Mouse (Mus musculus) ES-E14 (cell line): ENCODE measurements around the gene Anks3. TPM values are rescaled to one million over a fixed set of nuclear protein-coding genes. Genes with fewer than 3 reads are reported as not detected.

Source experiments
- DNase-seq: peaks from one replicate; pipeline ENCODE4 v3.0.0-alpha.2; 2013; ENCODE audit warnings: low read depth, low spot score
- H3K27ac ChIP-seq: 2 replicates; pipeline ENCODE4 v1.5.1; 2012; ENCODE audit warnings: low read depth, mild to moderate bottlenecking, low read length, moderate library complexity, mixed read lengths; ENCODE audit not compliant: poor library complexity, insufficient read depth, severe bottlenecking
- H3K36me3 ChIP-seq: 2 replicates; pipeline ENCODE4 v1.6.1; 2012; ENCODE audit warnings: mild to moderate bottlenecking, low read length, moderate library complexity, mixed read lengths; ENCODE audit not compliant: control insufficient read depth, poor library complexity, insufficient read depth, severe bottlenecking
- H3K4me1 ChIP-seq, 2 experiments: fragments of 150-350 bp in 1 of 2; sonication (generic) in 1 of 2; 2 replicates each; pipeline ENCODE4 v1.6.1; 2012; ENCODE audit warnings: low read length in 2 of 2, mild to moderate bottlenecking in 1 of 2, mixed read lengths in 1 of 2; ENCODE audit not compliant: control insufficient read depth in 2 of 2, insufficient read depth in 2 of 2, poor library complexity in 1 of 2
- H3K4me3 ChIP-seq, 2 experiments: fragments of 150-350 bp in 1 of 2; sonication (generic) in 1 of 2; 2 replicates each; pipeline ENCODE4 v1.5.1; 2012; ENCODE audit warnings: low read length in 2 of 2, low read depth in 1 of 2, mild to moderate bottlenecking in 1 of 2, mixed read lengths in 1 of 2; ENCODE audit not compliant: insufficient read depth in 1 of 2, poor library complexity in 1 of 2, severe bottlenecking in 1 of 2
- H3K9ac ChIP-seq: 2 replicates; pipeline ENCODE4 v1.6.1; 2012; ENCODE audit warnings: low read depth, mild to moderate bottlenecking, low read length, mixed read lengths; ENCODE audit not compliant: poor library complexity, insufficient read depth, severe bottlenecking
- H3K9me3 ChIP-seq: fragments of 150-350 bp; sonication (generic); 2 replicates; pipeline ENCODE4 v1.6.1; 2012; ENCODE audit warnings: low read depth, mild to moderate bottlenecking, low read length; ENCODE audit not compliant: control insufficient read depth, insufficient read depth
- CHD2 ChIP-seq: IDR thresholded peaks from 2 replicates; pipeline ENCODE4 v1.6.1; 2014; ENCODE audit warnings: mild to moderate bottlenecking, low read depth, low read length, inconsistent platforms
- HCFC1 ChIP-seq: IDR thresholded peaks from 2 replicates; pipeline ENCODE4 v1.6.1; 2012; ENCODE audit warnings: low read length, inconsistent platforms, borderline replicate concordance; ENCODE audit not compliant: insufficient read depth
- MAFK ChIP-seq: IDR thresholded peaks from 2 replicates; pipeline ENCODE4 v1.6.1; 2014; ENCODE audit warnings: mild to moderate bottlenecking, low read depth, low read length, inconsistent platforms; ENCODE audit not compliant: insufficient read depth
- ZC3H11A ChIP-seq: IDR thresholded peaks from 2 replicates; pipeline ENCODE4 v1.6.1; 2012; ENCODE audit warnings: low read depth, mild to moderate bottlenecking, inconsistent platforms, low read length, borderline replicate concordance
- ZNF384 ChIP-seq: IDR thresholded peaks from 2 replicates; pipeline ENCODE4 v1.6.1; 2012; ENCODE audit warnings: low read depth, low read length, inconsistent platforms
- in situ Hi-C, 2 experiments: fragments of 600-800 bp; cut with MboI; formaldehyde crosslinking; loops; one replicate each; pipeline ENCODE4 v1.15.1; 2025; ENCODE audit warnings: low sequenced_read_pairs in 2 of 2, inconsistent platforms in 1 of 2; ENCODE audit not compliant: unreplicated experiment in 2 of 2
- total RNA-seq: library from RNA; depleted of rRNA; stranded (reverse); fragments of 300-350 nt; gene quantifications from 2 replicates; pipeline ENCODE4 v1.2.3, GENCODE M21; 2012

Anks3 gene
- total RNA-seq, 1 experiment: 34.9 TPM

DNA sequence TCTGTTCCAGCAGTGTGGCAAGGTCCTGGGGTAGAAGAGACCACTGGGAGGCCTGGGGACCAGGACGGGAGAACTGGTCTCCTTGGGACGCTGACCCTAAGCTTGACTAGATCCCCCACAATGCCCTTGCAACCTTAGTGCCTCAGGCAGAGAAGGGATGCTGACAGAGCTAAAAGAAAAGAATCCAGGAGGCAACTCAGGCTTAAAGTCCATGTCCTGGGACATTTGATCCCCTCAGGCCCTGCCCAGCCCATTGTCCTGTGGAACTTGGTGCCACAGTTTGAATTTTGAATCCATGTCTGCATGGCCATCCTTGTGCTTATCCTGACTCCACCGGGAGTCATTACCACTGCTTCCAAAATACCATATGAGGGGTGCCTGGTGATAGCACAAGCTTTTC, 17.9 kb downstream of the Anks3 start:
- DNase-seq: no peak
- Histone ChIP-seq H3K27ac (no peak overlapping the region), H3K36me3 (peaks cover 38% of the 10 kb centered on the region), H3K4me3 (no peak overlapping the region), H3K9ac (no peak overlapping the region), H3K9me3 (no peaks in the 10 kb centered on the region), H3K4me1 (no peaks in the 10 kb centered on the region; a peak in 1 of 4 replicates)
- in situ Hi-C loops: no loop called here
- TF ChIP-seq ZC3H11A (no peak), ZNF384 (no peak), MAFK (no peak)

DNA sequence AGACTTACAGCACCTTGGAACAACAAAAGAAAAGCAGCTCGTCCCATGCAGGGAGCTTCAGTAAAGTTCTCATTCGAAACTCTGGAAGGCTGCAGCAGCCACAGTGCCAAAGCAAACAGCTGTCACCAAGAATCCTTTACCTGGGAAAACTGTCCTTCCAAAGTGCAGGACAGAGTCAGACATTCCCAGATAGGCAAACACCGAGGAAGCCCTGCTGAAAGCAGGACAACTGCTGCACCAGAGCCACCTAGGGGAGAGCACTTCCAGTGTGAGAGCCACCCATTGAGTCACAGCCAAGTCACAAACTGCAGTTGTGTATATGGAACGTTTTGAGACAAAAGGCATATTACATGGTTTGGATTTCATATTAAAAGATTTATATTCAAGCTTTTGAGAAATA, 18.6 kb downstream of the Anks3 start:
- no peak overlapping the region for H3K9ac ChIP-seq
- no peak for DNase-seq
- no peak for TF ChIP-seq ZC3H11A
- TF ChIP-seq MAFK: no peak
- no peak for TF ChIP-seq HCFC1
- no peak for TF ChIP-seq CHD2
- no peak for TF ChIP-seq ZNF384
- no peaks in the 10 kb centered on the region for H3K9me3 ChIP-seq
- H3K27ac ChIP-seq: no peak overlapping the region
- in situ Hi-C loops: no loop called here
- H3K4me1 ChIP-seq: no peaks in the 10 kb centered on the region; a peak in 1 of 4 replicates
- H3K4me3 ChIP-seq: no peak overlapping the region
- H3K36me3 ChIP-seq: peaks cover 40% of the 10 kb centered on the region

DNA sequence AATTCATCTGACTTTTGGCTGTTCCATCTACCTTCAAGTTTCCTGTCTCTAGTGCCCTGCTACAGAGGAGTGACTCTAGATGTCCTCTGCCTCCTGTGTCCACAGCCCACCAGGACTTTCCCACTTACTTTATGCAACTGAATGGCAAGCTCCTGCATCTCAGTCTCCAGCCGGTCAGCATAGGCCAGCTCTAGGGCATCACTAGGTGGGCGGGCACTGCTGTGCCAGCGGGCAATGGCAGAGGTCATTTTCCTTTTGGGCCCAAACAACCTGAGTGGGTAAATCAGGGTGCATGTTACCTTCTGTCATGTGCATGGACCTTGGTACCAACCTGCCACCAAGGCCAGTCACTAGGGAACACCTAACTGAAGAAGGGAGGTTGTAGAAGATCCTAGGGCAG, 20.6 kb downstream of the Anks3 start:
- in situ Hi-C loops: no loop called here
- no peak overlapping the region for H3K4me3 ChIP-seq
- no peak for TF ChIP-seq CHD2
- TF ChIP-seq HCFC1: no peak
- no peak for TF ChIP-seq MAFK
- TF ChIP-seq ZNF384: no peak
- no peak for TF ChIP-seq ZC3H11A
- H3K9me3 ChIP-seq: no peaks in the 10 kb centered on the region
- H3K9ac ChIP-seq: no peak overlapping the region
- no peak for DNase-seq
- H3K4me1 ChIP-seq: peaks cover 4% of the 10 kb centered on the region in 2 experiments; a peak in 3 of 4 replicates
- peaks cover 40% of the 10 kb centered on the region for H3K36me3 ChIP-seq
- H3K27ac ChIP-seq: no peak overlapping the region

DNA sequence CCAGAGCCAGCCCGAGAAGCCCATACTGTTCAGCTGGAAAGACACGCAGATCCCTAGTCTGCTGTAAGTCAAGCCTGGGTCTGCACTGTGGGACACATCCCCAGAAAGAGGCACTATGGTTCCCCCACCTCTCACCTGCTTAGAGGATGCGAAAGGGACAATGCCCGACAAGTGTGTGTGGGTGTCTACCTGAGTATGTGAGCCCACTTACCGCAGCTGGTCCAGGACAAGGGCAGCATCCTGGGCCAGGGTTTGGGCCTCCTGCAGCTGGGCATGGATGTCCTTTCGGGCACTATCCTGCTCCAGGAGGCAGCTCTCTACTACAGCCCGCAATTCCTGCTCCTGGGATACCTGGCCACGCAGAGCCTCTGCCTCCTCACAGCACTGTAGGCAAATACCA, 21.1 kb downstream of the Anks3 start:
- H3K4me1 ChIP-seq: peaks cover 4% of the 10 kb centered on the region in 2 experiments; a peak in 3 of 4 replicates
- peaks cover 36% of the 10 kb centered on the region for H3K36me3 ChIP-seq
- in situ Hi-C loops: no loop called here
- H3K9ac ChIP-seq: no peak overlapping the region
- H3K9me3 ChIP-seq: no peaks in the 10 kb centered on the region
- TF ChIP-seq CHD2 (no peak), HCFC1 (no peak), ZNF384 (no peak), ZC3H11A (no peak), MAFK (no peak)
- H3K27ac ChIP-seq: no peak overlapping the region
- no peak for DNase-seq
- no peak overlapping the region for H3K4me3 ChIP-seq

DNA sequence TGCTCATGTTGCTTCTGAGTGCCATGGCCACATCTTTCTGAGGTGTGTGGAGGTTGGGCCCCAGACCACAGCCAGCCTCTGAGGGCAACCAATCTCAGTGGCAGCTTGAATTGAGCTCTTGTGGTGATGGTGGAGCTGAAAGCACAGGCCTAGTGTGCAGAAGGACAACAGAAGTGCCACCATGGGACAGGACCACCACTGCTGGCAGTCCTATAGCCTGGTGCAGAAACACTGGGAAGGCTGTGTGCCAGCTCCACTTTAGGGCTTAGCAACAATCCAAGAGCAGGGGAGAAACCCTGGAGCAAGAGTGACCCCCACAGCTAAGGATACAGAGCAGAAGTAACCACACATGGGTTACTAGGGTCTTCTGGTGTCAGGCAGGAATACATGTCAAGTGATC, 23.0 kb downstream of the Anks3 start:
- TF ChIP-seq MAFK: no peak
- no peak for TF ChIP-seq CHD2
- TF ChIP-seq ZC3H11A: no peak
- no peak for TF ChIP-seq ZNF384
- no peak for TF ChIP-seq HCFC1
- no peaks in the 10 kb centered on the region for H3K9me3 ChIP-seq
- in situ Hi-C loops: no loop called here

More for the DNA sequence above, 23.0 kb downstream of the Anks3 start:
- no peak overlapping the region for H3K27ac ChIP-seq
- no peak overlapping the region for H3K4me3 ChIP-seq
- H3K4me1 ChIP-seq: peaks cover 4% of the 10 kb centered on the region in 2 experiments; a peak in 3 of 4 replicates
- peaks cover 32% of the 10 kb centered on the region for H3K36me3 ChIP-seq
- H3K9ac ChIP-seq: no peak overlapping the region
- no peak for DNase-seq
